Mouse (Mus musculus) adrenal gland, postnatal 36 days (tissue): ENCODE measurements around the gene Rnf166. TPM values are rescaled to one million over a fixed set of nuclear protein-coding genes. Genes with fewer than 3 reads are reported as not detected.
A peak's percentile ranks its signal among the peaks of the same experiment; 100 is the strongest.

ENCODE experiments used
- DNase-seq, 2 experiments: peaks; one replicate each; pipeline ENCODE4 v3.0.0; 2021; ENCODE audit warnings: mixed read lengths in 1 of 2
- long read RNA-seq, 2 experiments: library from polyadenylated mRNA; stranded (forward); transcript quantifications; one replicate each; pipeline ENCODE4 v2.0.0; 2021; ENCODE audit warnings: borderline sequencing depth in 2 of 2
- total RNA-seq, 2 experiments: library from RNA; stranded (reverse); gene quantifications; 2 replicates each; pipeline ENCODE4 v1.2.3; 2021

Rnf166 gene
- 10 to 100 TPM; 37.3 to 59.9 TPM for total RNA-seq
- long read RNA-seq, experiment 1, transcript Rnf166-201 (6 exons, 1,783 nt): major isoform, 109 of 141 reads
- long read RNA-seq, experiment 1, partial matches to known transcripts: 15 of 141 reads
- long read RNA-seq, experiment 1, other reads (novel, unspliced or antisense): 17 of 141 reads
- long read RNA-seq, experiment 2, transcript Rnf166-201 (6 exons, 1,783 nt): major isoform, 32 of 42 reads
- long read RNA-seq, experiment 2, partial matches to known transcripts: 5 of 42 reads
- long read RNA-seq, experiment 2, other reads (novel, unspliced or antisense): 5 of 42 reads

DNA sequence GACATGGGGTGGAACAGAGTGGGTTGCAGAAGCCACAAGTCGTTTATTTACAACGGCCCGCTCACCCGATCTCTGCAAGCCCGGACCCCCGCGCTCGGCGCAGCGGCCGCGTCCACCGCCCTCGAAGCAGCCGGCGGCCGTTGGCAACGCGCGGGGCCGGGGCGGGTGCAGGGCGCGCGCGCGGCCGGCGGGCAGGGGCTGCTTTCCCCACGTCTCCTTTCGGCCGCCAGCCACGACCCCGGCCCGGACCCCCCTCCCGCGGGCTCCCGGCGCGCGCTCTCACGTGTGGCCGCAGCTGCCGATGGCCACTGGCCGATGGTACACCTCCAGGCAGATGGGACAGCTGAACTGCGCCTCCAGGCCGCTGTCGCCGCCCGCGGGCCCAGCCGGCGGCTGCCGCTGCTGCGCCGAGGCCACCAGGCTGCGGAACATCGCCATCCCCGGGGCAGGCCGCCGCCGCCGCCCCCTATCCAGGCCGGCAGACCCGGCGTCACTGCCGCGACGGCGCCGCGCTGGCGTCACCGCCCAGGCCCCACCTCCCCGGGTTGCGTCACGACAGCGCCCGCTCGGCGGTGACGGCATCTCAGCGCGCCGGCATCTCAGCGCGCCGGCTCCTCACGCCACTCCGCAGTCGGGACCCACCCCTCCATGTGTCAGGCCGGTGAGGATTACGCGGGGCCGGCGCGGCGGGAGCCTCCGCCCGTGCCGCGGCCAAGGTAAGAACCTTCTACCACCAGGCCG is at the start of gene Rnf166, which contains the start of gene Ctu2:
Gene Rnf166 (minus strand): TSS at position 485 of the 741 bp plus-strand sequence.
Gene Ctu2 (plus strand): TSS at position 564 of the 741 bp plus-strand sequence.
- DNase-seq: peak; percentile 94 to 96

GRCm38 (mm10) chr8:122525004-122525403 is 49.1 kb upstream of the Rnf166 start:
- no peak for DNase-seq

- DNase-seq: no peak
Measured at GRCm38 (mm10) chr8:122524506-122524905, 48.6 kb upstream of the Rnf166 start.

- DNase-seq: no peak
Measured at GRCm38 (mm10) chr8:122523652-122524360, 47.9 kb upstream of the Rnf166 start.

DNA sequence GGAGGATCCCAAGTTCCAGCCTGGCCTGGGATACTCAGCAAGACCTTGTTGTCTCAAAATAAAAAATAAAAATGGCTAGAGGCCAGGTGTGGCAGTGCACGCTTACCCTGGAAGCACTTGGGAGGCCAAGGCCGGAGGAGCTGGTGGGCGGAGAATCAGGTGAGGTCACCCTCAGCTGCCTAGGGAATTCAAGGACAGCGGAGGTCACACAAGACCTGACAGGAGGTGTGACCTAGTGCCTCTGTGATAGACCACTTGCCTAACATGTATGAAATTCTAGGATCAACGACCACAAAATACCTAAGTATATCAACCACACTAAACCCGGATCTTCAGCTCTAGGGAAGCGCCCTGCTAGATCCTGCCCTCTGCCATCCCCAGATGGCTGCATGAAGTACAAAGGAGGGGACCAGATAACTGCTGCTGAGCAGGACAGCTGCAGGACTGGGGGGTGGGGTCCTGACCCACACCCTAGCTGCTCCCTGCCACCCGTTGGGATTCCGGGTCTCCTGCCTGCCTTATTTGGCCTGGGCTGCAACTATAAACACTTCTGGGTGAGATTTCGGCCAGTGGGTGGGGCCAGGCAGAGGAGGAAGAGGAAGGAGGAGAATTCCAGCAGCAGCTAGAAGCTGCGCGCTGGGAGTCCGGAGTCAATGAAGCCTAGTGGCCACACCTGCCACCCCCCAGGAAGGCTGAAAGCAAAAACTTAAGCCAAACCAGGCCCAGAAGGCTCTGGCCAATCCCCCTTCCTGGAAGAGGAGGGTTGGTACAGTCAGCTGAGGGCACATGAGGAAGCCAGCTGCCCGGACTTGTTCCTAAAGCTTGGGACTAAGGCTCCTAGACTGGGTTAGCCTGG is 47.2 kb upstream of the Rnf166 start:
- peak; percentile 46 to 74 for DNase-seq

GRCm38 (mm10) chr8:122520611-122521010 is 44.7 kb upstream of the Rnf166 start:
- no peak for DNase-seq

DNA sequence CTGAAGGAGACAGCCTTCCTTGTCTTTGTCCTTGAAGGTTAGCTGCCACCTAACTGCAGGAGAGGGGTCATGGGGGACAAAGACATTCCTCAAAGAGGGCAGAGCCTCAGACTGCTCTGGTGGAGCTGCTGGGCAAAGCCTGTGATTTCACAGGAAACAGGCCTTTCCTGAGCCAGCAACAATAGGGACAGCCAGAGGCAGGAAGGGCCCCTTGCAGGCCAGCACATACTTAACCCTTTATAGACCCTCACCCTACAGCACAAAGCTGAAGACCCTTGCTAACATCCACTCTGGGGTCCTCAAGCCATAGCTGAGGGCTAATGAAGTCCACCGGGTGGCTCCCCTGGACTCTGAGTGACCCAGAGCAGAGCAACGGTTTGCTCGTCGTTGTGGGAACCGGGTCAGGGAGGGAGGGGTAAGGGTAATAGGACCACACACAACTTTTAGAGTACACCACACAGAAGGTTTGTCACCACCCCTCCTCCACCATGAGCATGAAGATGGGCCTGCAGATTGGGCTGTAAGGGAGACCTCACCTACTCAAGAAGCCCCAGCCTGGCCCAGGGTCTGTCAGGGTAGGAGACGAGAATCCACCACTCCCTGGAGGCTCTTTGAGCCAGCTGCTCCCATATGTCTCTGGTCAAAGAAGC is 41.8 kb upstream of the Rnf166 start:
- DNase-seq: peak in 1 of 2 experiments; percentile 25

- no peak for DNase-seq
Measured at GRCm38 (mm10) chr8:122515699-122516098, 39.8 kb upstream of the Rnf166 start.

- no peak for DNase-seq
Measured at GRCm38 (mm10) chr8:122512392-122512791, 36.5 kb upstream of the Rnf166 start.

- DNase-seq: no peak
Measured at GRCm38 (mm10) chr8:122511552-122511951, 35.7 kb upstream of the Rnf166 start.

DNA sequence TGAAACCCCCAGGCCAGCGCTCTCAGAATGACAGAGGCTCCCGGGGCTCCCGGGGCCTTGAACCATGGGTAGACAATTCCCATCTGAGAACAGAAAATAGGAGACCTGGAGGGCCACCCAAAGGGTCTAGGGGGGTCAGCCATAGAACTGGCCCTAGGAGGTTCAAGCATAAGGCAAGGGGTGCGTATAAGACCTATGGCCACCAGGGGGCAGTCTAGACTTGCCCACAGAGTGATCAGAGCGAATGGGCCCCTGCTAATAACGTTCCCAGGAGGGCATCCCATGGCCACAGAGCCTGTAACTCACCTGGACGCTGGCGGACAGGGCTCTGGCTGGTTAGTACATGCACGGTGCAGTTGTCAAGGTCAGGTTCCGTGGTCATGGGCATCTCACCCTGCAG is 25.0 kb upstream of the Rnf166 start:
- DNase-seq: peak; percentile 79 to 86

- DNase-seq: no peak
Measured at GRCm38 (mm10) chr8:122497912-122498311, 22.0 kb upstream of the Rnf166 start.

- peak; percentile 34 to 62 for DNase-seq
Measured at GRCm38 (mm10) chr8:122497016-122497734, 21.3 kb upstream of the Rnf166 start.

DNA sequence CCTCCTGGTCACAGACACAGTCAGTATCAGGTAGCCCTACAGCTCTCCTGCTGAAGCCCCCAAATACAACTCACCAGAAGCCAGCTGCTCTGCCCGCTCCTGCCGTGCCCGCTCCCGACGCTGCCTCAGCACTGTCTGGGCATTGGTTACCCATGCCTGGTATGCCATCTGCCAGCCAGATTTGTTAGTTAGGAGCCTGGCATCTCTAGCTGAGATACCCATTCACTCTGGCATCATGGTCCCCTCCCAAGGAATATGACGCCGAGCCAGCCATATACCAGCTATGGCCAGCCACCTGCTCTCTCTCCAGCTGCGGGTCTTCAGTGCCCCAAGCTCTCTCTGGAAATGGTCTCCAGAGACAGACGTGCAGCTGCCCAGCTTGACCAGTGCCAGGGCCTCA is 12.5 kb upstream of the Rnf166 start:
- DNase-seq: no peak

DNA sequence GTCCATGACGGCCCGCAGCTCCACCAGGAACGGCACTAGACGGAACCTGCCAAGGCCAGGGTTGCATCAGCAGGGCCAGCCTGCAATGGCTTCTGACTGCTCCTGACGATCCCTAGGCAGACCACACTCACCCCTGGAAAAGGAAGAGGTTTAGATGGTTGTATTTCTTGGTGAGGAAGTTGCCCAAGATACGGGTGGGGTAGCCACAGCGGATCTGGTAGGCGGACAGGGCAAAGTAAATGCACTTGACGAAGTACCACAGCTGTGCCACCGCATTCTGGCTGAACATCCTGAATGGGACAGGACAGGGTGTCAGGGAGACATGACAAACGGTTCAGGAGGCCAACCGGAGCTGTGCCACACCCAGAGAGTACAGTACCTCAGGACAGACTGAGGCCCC is 9.0 kb upstream of the Rnf166 start:
- no peak for DNase-seq

DNA sequence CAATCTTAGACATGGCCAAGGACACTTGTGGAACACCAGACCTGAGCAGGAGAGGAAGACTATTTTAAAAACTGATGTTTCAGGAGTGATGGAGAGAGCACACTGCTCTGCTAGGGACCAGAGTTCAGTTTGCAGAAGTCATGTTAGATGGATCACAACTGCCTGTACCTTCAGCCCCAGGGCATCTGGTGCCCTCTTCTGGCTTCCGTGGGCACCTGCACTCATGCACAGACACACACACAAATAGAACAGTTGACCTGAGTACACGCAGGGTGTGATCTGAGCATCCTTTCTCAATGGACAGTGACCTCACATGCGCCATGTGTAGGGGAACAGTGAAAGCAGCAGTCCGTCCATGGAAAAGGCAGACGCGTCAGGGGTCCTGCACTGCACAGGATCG is 8.0 kb upstream of the Rnf166 start:
- DNase-seq: no peak

- DNase-seq: no peak
Measured at GRCm38 (mm10) chr8:122482448-122482847, 6.6 kb upstream of the Rnf166 start.

DNA sequence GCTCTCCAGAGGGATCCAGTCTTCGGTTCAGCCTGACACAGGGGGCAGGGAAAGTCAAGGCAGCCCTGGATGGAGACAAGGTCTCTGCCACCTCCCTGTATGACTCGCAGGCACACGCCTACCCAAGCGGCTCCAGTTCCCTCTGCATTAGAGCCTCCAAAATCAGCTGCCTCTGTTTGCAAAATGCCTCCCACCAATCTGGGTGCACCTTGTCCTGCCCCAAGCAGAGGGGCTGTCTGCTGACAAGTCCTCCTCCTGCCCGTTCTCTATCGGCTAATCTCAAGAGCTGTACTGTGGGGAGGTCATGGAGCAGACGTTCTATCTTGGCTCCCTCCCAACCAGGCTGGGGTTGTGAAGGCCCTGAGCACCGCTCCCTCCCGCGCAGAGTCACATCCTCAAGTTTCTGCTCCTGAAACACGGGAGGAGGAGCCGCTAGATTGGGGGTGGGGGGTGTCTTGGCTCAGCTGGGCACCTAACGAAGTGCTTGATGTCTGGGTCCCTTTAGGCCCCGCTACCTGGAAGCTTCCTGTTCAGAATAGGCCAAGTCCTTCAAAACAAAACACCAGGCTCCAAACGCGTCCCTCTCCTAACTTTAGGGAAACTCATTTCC is 808 bp downstream of the Rnf166 start:
- DNase-seq: peak; percentile 74 to 78

DNA sequence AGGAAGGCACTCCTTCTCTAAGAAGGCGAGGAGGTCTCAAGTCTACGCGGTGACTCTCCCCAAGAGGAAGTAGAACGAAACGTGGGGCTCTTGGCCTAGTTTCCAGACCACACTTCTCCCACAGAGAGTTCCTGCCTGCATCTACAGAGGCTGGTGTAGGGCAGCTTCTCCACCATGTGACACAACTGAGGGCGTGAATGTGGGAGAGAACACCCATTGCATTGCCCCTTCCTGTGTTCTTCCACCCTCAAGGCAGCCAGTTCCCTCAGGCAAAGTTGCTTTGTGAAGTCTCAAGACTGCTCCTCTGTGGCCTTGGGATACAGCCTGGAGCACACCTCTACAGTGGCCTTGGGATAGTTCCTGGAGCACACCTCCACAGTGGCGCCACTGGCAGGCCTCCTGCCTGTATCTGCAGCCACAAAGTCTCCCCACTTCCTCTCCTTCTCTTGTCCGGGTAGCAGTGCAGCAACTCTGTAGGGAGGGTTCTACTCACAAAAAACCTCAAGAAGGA is 1.9 kb downstream of the Rnf166 start:
- no peak for DNase-seq

GRCm38 (mm10) chr8:122470691-122471090 is 5.2 kb downstream of the Rnf166 start:
- no peak for DNase-seq
